Mouse (Mus musculus) CD4-positive helper T cell, adult 2 months (primary cell): Measurements from ENCODE around the gene Ap2b1.
"Not testable (repeated sequence)": the region's sequence is repeated elsewhere in the genome, so short reads cannot be mapped to it uniquely, and the experiment has no call there.

Source experiments
- DNase-seq: peaks from one replicate; pipeline ENCODE4 v3.0.0-alpha.2; 2012; ENCODE audit warnings: low read depth, missing footprints, low spot score

Gene Ap2b1

DNA sequence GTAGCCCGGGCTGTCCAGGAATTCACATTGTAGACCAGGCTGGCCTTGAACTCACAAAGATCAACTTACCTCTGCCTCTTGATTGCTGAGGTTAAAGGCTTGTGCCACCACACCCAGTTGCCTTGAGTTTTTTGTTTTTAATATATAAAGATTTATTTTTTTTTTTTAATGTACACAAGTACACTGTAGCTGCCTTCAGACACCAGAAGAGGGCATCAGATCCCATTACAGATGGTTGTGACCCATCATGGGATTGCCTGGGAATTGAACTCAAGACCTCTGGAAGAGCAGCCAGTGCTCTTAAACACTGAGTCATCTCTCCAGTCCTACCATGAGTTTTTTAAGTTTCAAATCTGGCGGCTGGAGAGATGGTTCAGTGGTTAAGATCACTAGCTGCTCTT is 2.6 kb downstream of the Ap2b1 start:
- no peak for DNase-seq

DNA sequence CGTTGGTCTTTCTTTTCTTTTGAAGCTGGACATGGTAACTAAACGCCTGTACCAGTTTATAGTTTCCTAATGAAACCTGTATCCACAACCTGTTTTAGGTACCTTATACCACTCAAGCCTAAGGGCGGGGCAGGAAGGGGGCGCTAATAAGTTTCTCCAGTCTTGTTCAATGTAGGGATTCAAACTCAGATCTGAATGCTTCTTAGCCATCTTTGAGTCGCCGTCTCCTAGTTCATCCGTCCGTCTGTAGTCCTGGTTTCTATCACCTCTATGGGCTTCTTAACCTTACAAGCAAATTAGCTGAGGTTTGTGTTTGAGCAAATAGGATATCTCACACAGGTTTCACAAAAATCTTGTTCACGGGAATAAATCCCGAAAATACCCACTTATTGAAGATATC is 3.3 kb downstream of the Ap2b1 start:
- no peak for DNase-seq

DNA sequence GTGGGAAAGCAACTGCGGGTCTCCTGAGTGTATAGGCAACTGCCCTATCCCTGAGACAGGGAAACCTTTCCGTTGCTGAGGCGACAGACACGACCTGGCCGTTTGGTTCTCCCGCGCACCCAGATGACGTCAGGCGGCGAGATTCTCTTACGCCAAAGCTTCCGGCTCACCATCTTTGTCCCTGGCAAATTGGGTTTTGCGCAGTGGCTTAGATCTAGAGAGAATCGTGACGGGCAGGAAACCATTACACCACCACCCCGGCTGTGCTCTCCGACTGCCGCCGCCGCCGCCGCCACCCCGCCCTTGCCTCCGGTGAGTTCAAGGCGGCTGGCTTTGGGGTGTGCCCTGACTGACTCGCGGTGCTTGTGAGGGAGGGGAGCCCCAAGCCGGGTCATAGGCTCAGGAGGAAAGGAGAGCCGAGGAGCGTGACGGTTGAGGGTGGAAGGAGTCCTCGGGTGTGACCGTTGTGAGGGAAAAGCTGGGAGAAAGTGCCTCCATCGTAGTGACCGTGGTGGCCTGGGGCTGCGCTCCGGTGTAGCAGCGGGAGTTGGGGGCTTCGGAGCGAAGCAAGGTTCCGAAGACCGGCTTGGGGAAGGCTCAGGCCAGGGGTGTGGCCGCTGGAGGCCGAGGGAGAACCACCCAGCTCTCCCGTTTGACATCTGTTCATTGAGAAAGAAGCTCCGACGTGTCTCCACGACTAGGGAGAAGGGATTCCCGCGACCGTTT is 3.9 kb downstream of the Ap2b1 start, which contains the start of gene Pex12:
Gene Pex12, minus strand, starts transcription at position 61 of the 726 bp plus-strand sequence.
- peak; percentile 98 for DNase-seq

DNA sequence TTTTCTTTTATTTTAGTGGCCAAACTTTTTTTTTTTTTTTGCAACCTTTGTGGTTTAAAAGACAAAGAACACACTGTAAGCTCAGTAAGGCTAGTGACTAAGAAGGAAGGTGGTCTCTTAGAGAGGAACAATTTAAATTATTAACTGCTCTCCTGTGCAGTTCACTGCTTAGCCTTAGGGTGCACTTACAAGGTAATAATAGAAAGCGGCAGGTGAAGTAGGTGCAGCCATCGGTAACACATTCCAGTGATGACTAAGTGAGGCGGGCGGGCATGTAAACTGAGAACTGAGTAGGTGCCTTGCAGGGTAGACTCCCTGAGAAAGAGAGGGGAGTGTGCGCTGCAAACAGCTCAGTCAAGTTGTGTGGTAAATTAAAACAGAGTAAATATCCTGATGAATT is 4.9 kb downstream of the Ap2b1 start:
- no peak for DNase-seq

DNA sequence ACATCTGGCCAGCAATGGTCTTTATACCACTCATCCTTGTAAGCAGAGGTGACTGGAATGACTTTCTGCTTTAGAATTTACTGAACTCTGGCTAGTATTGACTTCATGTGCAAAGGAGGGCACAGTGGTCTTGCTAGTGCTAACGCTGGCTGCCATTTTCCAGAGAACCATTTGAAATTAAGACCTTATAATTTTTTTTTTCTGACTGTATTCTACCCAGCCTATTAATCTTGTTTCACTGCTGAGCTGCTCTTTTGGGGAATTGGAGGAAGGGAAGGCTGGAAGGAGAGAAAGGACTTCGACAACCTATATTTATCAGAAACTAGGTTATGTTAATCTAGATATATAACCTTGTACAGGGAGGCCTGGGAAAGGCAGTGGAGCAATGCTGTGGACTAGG is 5.7 kb downstream of the Ap2b1 start:
- no peak for DNase-seq

DNA sequence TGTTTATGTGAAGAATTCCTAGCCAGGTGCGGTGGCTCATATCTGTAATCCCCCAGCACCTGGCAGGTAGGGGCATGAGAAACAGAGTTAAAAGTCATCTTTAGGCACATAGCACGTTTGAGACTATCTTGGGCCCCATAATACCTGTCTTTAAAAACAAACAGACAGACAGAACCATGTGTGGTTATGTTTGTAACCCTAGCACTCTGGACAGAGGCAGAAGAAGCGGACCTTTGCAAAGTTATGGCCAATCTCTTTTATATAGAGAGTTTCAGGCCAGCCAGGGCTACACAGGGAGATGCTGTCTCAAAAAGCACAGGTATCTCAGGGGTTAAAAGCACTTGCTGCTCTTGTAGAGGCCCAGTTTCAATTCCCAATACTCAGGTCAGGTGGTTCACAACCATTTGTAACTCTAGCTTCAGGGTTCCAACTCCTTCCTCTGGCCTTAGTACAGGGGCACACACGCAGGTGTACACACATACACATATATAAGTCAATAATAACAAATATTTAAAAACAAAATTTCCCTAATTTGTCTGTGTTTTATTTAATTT is 8.0 kb downstream of the Ap2b1 start:
- DNase-seq, result no peak

DNA sequence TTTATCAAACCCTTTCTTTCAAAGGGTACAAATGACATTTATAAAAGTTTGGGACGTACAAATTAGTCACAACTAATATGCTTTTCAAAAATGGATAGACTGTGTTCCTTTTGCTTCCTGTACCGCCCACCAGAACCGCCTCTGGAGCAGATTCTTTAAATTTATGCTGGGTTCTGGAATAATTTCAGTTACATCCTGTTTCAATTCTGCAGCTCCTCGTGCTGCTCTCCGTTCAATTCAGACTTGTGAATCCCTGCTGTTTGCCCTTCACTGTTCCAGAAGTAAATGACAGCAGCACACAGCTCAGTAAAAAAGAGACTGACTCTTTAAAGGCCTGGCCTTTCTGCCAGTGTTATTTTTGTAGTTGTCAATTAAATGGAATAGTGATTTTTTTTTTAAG is 13.6 kb downstream of the Ap2b1 start:
- no peak for DNase-seq

DNA sequence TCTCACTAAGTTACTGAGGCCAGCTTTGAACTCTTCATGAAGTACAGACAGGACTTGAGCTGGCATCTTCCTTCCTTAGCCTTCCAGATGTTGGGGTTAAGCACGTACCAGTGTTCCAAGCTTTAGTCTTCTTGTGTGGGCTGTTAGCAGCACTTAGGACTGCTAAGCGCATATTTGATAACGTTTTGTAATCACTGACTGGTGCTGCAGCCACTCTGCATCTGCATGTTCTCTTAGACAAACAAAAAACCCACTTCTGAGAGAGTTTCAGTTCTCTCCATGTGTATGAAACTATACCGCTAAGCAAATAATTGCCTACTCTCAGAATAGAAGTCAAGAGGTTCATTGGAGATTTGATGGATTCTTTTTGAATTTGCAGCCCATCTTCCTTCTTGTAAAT is 20.2 kb downstream of the Ap2b1 start:
- no peak for DNase-seq

DNA sequence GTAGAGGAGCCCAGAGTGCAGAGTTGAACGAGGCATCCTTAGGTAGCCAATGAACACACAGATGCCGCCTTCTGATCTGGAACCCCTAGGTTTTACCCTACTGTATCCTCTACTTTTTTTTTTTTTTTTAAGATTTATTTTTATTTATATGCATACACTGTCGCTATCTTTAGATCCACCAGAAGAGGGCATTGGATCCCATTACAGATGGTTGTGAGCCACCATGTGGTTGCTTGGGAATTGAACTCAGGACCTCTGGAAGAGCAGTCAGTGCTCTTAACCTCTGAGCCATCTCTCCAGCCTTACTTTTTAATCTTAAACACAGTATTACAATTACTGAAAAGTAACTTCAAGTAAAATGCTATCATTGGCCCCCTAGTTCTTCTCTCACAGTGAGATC is 27.9 kb downstream of the Ap2b1 start:
- not testable (repeated sequence) for DNase-seq

DNA sequence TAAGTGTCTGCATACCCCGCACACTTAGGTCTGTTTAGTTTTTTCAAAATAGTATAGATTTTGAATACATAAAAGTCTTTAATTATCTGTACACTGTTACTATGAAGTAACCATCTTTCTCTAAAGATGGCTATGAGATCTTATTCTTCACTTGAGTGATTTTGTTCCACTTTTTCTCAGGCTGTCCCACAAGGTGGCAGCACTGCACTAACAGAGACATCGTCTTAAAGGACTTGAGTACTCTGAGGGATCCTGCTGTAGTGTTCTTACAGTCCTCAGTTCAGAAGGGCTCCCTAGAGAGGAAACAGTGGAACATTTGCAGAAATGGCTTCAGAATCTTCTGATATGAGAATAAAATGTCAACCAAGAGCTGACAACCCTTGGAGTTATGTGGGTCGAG is 28.6 kb downstream of the Ap2b1 start:
- DNase-seq, result peak; percentile 57

DNA sequence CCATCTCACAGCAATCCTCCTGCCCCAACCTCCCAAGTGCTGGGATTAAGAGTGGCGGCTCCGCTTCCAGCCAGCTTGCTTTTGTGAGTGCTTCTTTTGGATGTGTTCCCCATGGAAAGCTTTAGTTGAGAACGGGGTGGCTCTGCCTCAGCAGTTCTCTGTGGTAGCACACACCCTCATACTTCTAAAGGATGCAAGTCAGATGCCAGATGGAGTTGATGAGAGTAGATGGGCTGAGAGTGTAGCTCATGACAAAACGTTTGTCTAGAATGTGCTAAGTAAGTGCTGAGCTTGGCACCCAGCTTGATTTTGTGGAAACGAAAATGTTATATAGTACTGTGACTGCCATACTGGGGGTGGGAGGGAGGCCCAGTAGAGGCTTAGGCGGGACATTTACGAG is 37.0 kb downstream of the Ap2b1 start:
- no peak for DNase-seq

DNA sequence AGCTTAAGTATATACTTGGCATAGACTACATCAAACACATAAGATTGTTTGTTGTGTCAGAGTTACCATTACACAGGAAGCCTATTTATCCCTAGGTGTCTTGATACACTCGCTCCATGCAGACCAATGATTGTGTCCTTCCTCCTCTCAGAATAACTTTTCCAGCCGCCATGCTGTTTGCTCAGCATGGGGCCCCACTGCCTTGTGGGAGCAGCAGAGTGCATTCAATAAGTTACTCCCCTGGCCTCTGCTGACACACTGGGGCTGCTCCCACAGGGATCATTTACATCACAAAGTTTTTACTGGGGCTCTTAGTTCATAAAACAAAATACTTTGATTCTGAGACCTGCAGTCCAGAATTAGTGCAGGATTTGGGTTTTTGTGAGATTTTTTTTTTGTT is 40.9 kb downstream of the Ap2b1 start:
- no peak for DNase-seq

DNA sequence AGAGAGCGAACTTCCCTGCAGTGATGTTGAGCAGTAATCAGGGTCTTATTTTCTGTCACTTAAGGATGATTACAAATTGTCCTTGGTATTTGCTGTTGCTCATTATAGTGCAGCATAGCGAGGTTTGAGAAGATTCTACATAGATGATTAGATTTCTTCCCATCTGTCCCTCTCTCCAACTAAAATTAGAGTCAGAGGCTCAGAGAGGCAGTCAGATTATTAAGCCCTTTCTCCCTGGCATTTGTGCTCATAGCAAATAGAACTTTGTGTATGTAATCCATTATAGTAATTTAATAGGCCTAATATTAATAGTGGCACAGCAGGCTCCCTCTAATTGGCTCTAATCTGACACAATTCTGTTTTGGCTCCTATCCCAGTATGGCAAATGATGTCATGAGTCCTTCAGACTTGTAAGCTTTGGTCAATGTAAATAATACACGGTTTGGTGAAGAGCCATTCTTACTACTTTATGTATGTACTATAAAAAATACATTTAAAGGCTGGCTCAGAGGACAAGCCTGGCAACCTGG is 43.0 kb downstream of the Ap2b1 start:
- no peak for DNase-seq

DNA sequence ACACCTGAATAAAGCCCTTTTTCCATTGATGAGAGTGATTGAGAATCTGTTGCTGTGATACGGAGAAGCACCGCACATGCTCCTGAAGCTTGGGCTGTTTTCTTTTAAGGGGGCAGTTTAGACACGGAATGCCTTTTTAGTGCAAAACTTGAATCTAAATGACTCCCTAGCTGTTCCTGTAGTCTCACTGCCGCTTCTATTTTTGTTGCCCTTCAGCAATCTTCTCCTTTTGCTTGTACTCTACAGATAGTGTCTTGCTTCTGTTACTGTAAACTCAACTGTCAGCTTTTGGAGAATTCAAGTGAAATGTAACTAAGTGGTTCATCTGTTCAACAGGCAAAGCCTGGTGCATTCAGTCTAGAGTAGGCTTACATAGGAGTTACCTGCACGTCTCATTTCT is 56.6 kb downstream of the Ap2b1 start:
- DNase-seq, result no peak

DNA sequence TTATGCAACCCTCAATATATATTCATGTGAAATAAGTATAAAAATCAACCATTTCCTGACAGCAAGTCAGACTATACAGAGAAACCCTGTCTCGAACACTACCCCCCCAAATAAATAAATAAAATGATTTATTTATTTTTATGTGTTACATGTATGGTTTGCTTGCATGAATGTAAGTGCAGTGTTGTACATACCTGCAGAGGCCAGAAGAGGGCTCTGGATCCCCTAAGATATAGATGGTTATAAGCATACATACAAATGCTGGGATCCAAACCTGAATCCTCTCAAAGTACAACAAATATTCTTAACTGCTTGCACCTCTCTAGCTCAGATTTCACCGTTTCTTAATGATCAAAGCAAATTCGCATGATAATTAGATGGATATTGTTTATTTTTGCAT is 58.6 kb downstream of the Ap2b1 start:
- DNase-seq, result peak; percentile 30

DNA sequence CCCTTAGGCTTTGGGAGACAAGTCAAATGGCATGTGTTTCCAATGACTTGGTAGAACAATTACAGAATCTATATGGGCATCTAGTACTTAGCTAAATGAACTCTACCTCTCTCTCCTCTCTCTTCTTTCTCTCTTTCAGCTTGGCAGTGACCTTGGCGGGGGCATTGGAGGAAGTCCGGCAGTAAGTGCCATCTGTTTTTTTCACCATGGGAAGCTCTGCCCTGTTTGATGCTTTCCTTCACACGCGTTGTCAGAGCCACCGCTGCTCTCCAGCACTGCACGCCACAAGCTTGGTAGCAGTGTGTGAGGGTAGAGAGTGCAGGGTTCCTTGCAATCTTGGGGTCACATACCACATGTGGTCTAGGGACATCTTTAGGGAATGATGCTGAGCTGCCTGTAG is 65.8 kb downstream of the Ap2b1 start:
- no peak for DNase-seq

DNA sequence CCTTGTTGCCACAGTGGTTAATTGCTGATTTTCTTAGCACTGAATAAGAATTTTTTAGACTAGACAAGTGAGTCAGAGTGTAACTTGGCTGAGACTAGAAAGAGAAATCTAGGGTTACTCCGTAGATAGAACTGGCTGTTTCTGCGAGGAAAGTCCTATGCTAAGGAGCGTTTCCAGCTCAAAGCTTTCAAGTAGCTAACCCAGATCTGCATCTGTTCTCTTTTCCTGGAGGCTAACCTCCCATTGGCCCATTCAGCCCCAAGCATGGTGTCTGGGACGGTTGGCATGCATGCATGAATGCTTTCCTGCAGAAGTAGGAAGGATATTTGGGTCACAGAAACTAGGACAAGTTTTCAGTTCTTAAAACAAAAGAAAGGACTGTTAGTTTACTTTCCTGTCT is 72.4 kb downstream of the Ap2b1 start:
- no peak for DNase-seq

DNA sequence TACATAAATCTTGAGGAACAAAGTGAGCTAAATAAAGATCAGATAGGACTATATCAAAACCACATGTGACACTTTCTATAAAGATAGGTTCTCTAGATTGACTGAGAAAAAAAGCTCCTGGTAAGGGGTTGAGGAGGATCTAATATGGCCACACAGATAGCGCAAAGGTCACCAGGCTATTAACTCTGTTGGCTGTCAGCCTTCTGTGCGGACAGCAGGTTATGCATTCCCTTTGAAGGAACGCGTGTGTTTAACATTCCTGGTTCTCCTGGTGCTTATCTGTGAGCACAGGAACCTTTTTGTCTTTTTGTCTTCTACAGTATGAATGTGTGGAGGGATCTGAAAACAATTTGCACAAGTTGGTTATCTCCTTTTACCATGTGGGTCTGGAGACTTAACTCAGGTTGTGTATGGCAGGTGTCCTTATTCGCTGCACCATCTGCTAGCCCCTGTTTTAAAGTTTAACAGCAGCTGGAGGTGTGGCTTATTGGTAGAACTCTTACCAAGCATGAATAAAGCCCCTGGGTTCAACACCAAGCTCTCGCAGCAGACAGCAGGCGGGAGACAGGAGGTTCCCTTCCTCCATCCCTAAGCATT is 81.0 kb downstream of the Ap2b1 start:
- no peak for DNase-seq

DNA sequence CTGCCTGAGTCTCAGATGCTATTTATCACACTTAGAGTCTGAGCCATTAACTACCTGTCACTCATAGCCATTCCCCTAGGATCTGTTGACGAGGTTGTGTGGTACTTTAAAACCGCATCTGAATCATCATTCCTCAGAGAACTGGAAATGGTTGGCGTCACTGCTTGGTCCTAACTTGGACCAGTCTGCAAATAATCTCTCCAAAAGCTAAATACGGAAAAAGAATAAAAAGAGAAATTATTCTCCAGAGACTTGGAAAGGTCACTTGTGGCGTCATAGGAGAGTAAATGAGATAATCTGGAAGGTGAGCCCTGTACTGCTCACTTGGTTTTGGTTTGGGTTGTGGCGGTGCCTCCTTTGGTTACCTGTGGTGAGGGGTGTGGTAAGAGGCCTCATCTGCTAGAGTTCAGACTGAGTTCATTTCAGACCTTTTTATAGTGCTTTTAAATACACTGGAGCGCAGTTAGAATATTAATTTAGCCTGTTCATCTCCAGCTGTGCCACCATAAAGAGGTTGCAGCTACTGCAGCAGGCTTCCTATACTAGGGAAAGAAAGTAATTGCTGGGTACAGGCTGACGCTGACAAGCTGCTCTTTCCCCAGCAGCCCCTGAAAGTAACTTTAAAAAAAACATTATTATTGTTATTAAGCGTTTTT is 84.2 kb downstream of the Ap2b1 start:
- DNase-seq, result no peak

DNA sequence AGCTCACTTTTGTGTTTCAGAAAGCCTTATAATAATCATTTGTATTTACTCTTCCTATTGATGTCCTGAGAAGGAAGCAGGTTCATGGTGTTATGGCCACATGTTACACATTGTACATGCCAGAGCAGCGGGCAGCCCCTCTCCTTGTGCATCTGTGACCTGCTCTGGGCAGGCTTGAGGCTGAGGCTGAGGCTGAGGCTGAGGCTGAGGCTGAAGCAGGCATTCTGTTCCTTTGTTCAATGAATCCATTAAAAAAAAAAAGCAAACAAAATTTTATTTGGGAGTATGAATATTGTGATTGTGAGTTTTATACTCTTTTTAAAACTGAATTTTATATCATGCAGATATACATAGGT is 84.7 kb downstream of the Ap2b1 start:
- no peak for DNase-seq

DNA sequence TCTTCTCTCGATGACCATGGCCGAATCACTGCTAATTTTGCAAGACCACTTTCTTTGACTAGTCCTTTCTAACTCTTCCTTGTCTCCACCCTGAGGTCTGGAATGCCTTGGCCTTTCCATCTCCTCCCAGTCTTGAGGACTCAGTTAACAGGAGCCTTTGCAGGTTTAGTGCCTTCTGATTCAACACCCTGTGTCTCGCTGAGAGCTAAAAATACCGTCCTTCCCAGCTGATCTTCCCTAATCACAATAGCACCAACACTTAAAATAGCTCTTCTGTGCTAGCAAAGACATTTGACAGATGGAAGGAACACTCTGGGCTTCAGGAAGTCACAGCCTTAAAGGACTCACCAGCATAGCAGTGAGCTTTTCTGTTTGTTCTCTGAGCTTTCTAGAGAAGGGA is 94.2 kb downstream of the Ap2b1 start:
- DNase-seq, result no peak

DNA sequence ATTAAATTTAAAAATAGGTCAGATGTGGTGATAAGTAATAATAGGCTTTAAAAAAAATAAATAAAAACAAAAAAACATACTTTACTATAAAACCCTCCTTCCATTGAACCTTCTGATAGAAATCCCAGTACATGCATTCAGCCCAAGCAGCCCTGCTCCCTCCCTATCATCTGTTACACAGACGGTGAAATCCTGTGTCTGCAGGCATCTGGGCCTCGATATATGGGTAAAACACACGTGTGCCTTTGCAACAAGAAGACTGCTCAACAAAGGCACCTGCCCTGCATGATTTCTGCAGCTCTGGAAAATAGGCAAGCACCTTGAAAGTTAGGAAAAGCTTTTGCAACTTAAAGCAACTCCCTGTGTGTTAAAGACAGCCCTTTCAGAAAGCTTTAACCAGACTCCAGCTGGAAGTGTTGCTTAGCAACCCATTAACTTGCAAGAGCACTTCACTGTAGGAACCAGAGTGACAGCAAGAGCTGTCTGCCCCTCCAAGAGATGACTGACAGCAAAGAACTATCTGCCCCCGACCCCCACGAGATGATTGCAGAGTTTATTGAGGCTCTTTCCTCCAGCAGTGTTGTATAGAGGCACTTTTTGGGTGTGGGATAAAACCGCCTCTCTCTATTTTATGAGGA is 96.1 kb downstream of the Ap2b1 start:
- no peak for DNase-seq
